Mouse (Mus musculus): ENCODE measurements around the gene Tsr1. TPM values are rescaled to one million over a fixed set of nuclear protein-coding genes. Genes with fewer than 3 reads are reported as not detected.

Gene Tsr1
- total and polyA plus RNA-seq, 2 experiments from 2014 or later = 25.5 to 32.7 TPM

DNA sequence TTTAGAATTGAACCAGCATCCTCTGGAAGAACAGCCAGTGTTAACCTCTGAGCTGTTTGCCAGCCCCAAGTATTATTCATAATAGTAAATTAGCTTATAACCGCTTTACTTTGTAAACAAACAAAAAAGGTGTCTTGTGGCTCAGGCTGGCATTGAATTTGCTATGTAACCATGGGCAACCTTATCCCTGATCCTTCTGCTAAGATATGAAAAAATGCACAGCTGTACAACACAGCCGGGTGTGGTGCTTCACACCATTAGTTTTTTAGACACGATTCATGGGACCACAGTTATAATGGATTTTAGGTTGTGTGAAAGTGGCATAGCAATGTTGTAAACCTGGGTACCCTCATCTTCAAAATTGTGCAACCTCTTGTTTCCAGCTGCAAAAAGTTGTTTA lies 14.6 kb downstream of the Tsr1 start:
- H3K27ac ChIP-seq (ENCODE audit: low read depth, low read length) = no peak overlapping the region
- no peaks in the 10 kb centered on the region for H3K27me3 ChIP-seq (ENCODE audit: insufficient read depth, low read length)
- H3K9ac ChIP-seq = no peak overlapping the region
- no peaks in the 10 kb centered on the region for H3K9me3 ChIP-seq (ENCODE audit: low read length)
- no peak for ATAC-seq
- H3K4me2 ChIP-seq (ENCODE audit: low read depth) = no peak overlapping the region
- no peak overlapping the region for H3K4me3 ChIP-seq (ENCODE audit: low read depth, low read length)
- peaks cover 22% of the 10 kb centered on the region for H3K36me3 ChIP-seq (ENCODE audit: insufficient read depth)
- WGBS = 86% methylated on average over 3 of the region's 3 CpGs
- TF ChIP-seq CTCF (IDR thresholded peaks at IDR 0.05; ENCODE audit: low read depth) = no peak
- DNase-seq = no peak
- H3K4me1 ChIP-seq (ENCODE audit: insufficient read depth) = no peaks in the 10 kb centered on the region

GRCm38 (mm10) chr11:74919249-74919648 lies 21.4 kb downstream of the Tsr1 start:
- WGBS = 66% methylated on average over 6 of the region's 6 CpGs
- peaks cover 6% of the 10 kb centered on the region; the same call in 1 of the 2 replicates for H3K36me3 ChIP-seq (ENCODE audit: insufficient read depth)
- no peak overlapping the region for H3K4me2 ChIP-seq (ENCODE audit: low read depth)
- DNase-seq (peak; percentile 17), ATAC-seq (peak; percentile 42; the same call in 1 of the 2 replicates)
- H3K4me3 ChIP-seq (ENCODE audit: low read depth, low read length) = no peak overlapping the region
- H3K9me3 ChIP-seq (ENCODE audit: low read length) = no peaks in the 10 kb centered on the region
- no peaks in the 10 kb centered on the region for H3K27me3 ChIP-seq (ENCODE audit: insufficient read depth, low read length)
- no peak for TF ChIP-seq CTCF (IDR thresholded peaks at IDR 0.05; ENCODE audit: low read depth)
- H3K9ac ChIP-seq = no peak overlapping the region
- no peak overlapping the region for H3K27ac ChIP-seq (ENCODE audit: low read depth, low read length)
- H3K4me1 ChIP-seq (ENCODE audit: insufficient read depth) = peaks cover under 1% of the 10 kb centered on the region; the same call in 1 of the 2 replicates

DNA sequence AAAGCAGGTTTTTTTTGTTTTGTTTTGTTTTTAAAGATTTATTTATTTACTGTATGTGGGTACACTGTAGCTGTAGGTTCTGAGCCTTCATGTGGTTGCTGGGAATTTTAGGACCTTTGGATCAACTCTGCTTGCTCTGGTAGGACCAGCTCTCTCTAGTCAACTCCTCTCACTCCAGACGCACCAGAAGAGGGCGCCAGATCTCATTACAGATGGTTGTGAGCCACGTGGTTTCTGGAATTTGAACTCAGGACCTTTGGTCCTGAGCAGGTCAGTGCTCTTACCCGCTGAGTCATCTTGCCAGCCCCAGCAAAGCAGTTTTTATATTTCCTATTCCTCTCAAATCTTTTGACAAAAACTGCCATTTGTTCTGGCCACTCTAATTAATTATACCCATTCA lies 26.3 kb downstream of the Tsr1 start:
- no peak overlapping the region for H3K9ac ChIP-seq
- H3K4me1 ChIP-seq (ENCODE audit: insufficient read depth) = peaks cover 16% of the 10 kb centered on the region
- H3K9me3 ChIP-seq (ENCODE audit: low read length) = no peaks in the 10 kb centered on the region
- peak; percentile 51 for TF ChIP-seq CTCF (IDR thresholded peaks at IDR 0.05; ENCODE audit: low read depth)
- no peaks in the 10 kb centered on the region for H3K27me3 ChIP-seq (ENCODE audit: insufficient read depth, low read length)
- H3K4me2 ChIP-seq (ENCODE audit: low read depth) = no peak overlapping the region
- no peak for DNase-seq
- 56% methylated on average over 4 of the region's 4 CpGs for WGBS
- no peak for ATAC-seq
- H3K36me3 ChIP-seq (ENCODE audit: insufficient read depth) = peaks cover 4% of the 10 kb centered on the region; the same call in 1 of the 2 replicates
- H3K4me3 ChIP-seq (ENCODE audit: low read depth, low read length) = no peak overlapping the region
- H3K27ac ChIP-seq (ENCODE audit: low read depth, low read length) = no peak overlapping the region

GRCm38 (mm10) chr11:74925577-74926387 lies 27.9 kb downstream of the Tsr1 start, which contains the start of the genes Smg6 and Srr:
Gene Smg6 (plus strand): TSS chr11:74925823.
Gene Srr (minus strand): TSS chr11:74925948.
- WGBS = under 1% methylated on average over 69 of the region's 88 CpGs
- H3K4me1 ChIP-seq (ENCODE audit: insufficient read depth) = peaks cover 16% of the 10 kb centered on the region
- peak within 1 kb of the TSS; percentile 61 for H3K4me3 ChIP-seq (ENCODE audit: low read depth, low read length)
- DNase-seq (peak; percentile 98), ATAC-seq (peak; percentile 96)
- H3K36me3 ChIP-seq (ENCODE audit: insufficient read depth) = peaks cover 16% of the 10 kb centered on the region
- no peak; the same call in 1 of the 2 replicates for TF ChIP-seq CTCF (IDR thresholded peaks at IDR 0.05; ENCODE audit: low read depth)
- H3K9me3 ChIP-seq (ENCODE audit: low read length) = no peaks in the 10 kb centered on the region
- no peaks in the 10 kb centered on the region for H3K27me3 ChIP-seq (ENCODE audit: insufficient read depth, low read length)
- peak within 1 kb of the TSS; percentile 95 for H3K27ac ChIP-seq (ENCODE audit: low read depth, low read length)
- peak within 1 kb of the TSS; percentile 82 for H3K9ac ChIP-seq
- H3K4me2 ChIP-seq (ENCODE audit: low read depth) = peak within 1 kb of the TSS; percentile 66

DNA sequence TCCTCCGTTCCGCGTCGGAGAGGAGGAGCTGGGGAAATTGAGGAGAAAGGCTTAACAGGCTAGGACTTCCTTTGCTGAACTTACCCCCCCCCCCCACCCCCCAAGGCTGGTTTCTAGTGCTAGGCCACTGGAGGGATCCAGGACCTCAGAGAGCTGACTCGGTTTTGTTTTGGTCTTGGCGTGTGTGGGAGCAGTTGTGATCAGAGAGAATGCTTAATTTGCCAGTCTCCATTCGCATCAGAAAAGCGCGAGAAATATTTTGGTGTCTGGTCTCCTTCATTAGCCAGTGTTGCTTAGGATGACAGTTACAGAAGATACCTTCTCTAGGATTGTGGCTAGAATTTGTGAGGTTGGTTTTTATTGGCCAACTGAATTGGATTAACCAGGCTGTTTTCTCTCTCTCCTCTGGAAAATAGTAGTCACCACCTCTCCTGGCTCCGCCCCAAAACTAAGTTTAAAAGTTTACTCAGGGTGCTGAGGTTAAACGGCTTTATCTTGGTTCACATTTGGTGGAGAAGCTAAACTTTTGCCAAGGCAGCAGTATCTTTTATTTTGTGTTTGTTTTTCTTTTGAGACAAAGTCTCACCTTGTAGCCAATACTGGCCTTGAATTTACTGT lies 28.6 kb downstream of the Tsr1 start:
- peak overlapping the region; percentile 61 for H3K4me3 ChIP-seq (ENCODE audit: low read depth, low read length)
- 9% methylated on average over 11 of the region's 11 CpGs for WGBS
- ATAC-seq (no peak), DNase-seq (no peak)
- H3K4me1 ChIP-seq (ENCODE audit: insufficient read depth) = peaks cover 16% of the 10 kb centered on the region
- TF ChIP-seq CTCF (IDR thresholded peaks at IDR 0.05; ENCODE audit: low read depth) = no peak
- H3K4me2 ChIP-seq (ENCODE audit: low read depth) = peak overlapping the region; percentile 66
- peaks cover 16% of the 10 kb centered on the region for H3K36me3 ChIP-seq (ENCODE audit: insufficient read depth)
- peak overlapping the region; percentile 82 for H3K9ac ChIP-seq
- H3K9me3 ChIP-seq (ENCODE audit: low read length) = no peaks in the 10 kb centered on the region
- peak overlapping the region; percentile 95 for H3K27ac ChIP-seq (ENCODE audit: low read depth, low read length)
- no peaks in the 10 kb centered on the region for H3K27me3 ChIP-seq (ENCODE audit: insufficient read depth, low read length)

DNA sequence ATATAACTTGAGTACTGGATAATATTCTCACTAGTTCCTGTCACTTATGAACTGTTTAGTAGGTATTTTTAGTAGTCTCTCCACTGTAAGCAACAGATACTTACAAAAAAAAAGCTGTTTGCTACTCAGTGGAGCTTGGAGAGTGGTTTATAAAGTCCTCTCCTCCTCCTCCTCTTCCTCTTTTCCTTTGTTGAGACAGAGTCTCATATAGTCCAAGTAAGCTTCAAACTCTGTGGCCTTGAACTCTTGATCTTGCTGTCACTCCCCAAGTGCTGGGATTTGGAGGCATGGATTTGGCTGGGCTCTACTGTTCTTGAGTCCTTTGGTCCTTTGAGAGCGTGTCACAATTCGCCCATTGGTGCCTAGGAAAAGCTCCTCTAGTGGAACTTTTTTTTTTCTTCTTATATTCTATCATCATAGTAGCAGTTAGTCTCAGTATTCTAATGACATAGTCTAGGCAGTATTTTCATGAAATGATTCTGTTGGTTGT lies 29.4 kb downstream of the Tsr1 start:
- H3K27ac ChIP-seq (ENCODE audit: low read depth, low read length) = no peak overlapping the region
- no peaks in the 10 kb centered on the region for H3K9me3 ChIP-seq (ENCODE audit: low read length)
- peaks cover 16% of the 10 kb centered on the region for H3K36me3 ChIP-seq (ENCODE audit: insufficient read depth)
- no peak overlapping the region for H3K4me2 ChIP-seq (ENCODE audit: low read depth)
- no peak for TF ChIP-seq CTCF (IDR thresholded peaks at IDR 0.05; ENCODE audit: low read depth)
- DNase-seq = no peak
- no peak for ATAC-seq
- H3K4me3 ChIP-seq (ENCODE audit: low read depth, low read length) = no peak overlapping the region
- no peaks in the 10 kb centered on the region for H3K27me3 ChIP-seq (ENCODE audit: insufficient read depth, low read length)
- peaks cover 16% of the 10 kb centered on the region for H3K4me1 ChIP-seq (ENCODE audit: insufficient read depth)
- 83% methylated on average over 2 of the region's 2 CpGs for WGBS
- no peak overlapping the region for H3K9ac ChIP-seq

DNA sequence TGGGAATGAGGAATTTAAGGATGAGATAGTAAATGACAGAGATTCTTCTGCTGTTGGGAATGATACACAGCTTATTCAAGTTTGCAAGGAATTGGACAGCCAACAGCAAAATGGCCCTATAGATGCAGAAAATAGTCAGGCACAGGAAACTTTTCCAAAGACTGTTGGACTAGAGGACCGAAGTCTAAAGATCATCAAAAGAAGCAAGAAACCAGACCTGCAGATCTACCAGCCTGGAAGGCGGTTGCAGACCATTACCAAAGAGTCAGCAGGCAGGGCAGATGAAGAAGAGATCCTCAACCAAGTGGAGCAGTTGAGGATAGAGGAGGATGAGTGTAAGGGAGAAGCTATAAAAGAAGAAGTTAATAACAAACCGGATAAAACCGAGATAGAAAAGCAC lies 31.2 kb downstream of the Tsr1 start:
- DNase-seq (no peak), ATAC-seq (no peak)
- WGBS = 94% methylated on average over 4 of the region's 4 CpGs
- H3K4me3 ChIP-seq (ENCODE audit: low read depth, low read length) = no peak overlapping the region
- peaks cover 16% of the 10 kb centered on the region for H3K4me1 ChIP-seq (ENCODE audit: insufficient read depth)
- peaks cover 32% of the 10 kb centered on the region for H3K36me3 ChIP-seq (ENCODE audit: insufficient read depth)
- TF ChIP-seq CTCF (IDR thresholded peaks at IDR 0.05; ENCODE audit: low read depth) = no peak
- H3K27me3 ChIP-seq (ENCODE audit: insufficient read depth, low read length) = no peaks in the 10 kb centered on the region
- no peaks in the 10 kb centered on the region for H3K9me3 ChIP-seq (ENCODE audit: low read length)
- H3K27ac ChIP-seq (ENCODE audit: low read depth, low read length) = no peak overlapping the region
- H3K9ac ChIP-seq = no peak overlapping the region
- no peak overlapping the region for H3K4me2 ChIP-seq (ENCODE audit: low read depth)

All from forebrain, postnatal 0 days (tissue).